Mouse (Mus musculus): ENCODE measurements around the gene Gm43518.

DNA sequence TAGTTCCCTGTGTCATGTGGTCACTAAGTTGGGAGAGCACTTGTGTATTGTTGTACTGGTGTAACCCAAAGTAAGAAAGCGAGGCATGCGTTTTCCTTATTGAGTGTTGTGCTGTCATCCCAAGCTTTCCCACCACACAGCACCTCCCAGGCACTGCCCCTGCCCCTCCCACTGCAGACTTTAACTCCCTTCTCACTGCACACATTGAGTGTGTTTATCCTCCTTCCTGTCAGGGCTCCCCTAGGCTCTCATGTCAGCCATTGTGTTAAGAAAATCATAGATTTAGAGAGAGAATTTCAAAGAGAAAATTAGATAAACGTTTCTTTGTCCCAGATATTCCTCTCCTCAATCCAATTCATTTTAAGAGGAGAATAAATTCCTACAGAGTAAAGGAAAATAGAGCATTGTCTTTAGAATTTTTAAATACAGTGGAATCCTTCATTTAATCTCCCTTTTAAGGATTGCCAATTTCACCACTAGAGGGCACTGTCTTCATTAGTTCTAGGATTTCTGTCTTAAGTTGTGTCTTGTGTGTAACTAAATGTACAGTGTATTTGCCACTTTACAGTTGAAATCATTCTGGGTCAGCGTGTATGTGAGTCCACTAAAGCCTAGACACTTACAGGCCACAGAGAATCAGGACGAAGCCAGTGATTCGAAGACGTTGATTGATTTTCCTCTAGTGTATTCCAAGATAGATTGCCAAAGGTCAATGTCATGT, 20.0 kb downstream of the Gm43518 start:
- TF ChIP-seq CTCF (IDR thresholded peaks at IDR 0.05; ENCODE audit: low read depth, low read length) (no peak), POLR2A (IDR thresholded peaks at IDR 0.05; ENCODE audit: borderline replicate concordance, low read depth, low read length) (no peak)
